ENCODE assay signal across 8 mouse cellular contexts in genomic region chr8:61223729-61224379, GRCm38 (mm10). TPM values are rescaled to one million over a fixed set of nuclear protein-coding genes. Genes with fewer than 3 reads are reported as not detected.
DNase-seq lines count a peak whose midpoint lies in the region; ATAC-seq and TF ChIP-seq lines count a peak whose summit lies in the region.

Gene Sh3rf1 (plus strand): TSS chr8:61223872.

- H3K9ac ChIP-seq in limb, embryonic 13.5 days, result peak within 1 kb of the TSS; percentile 90
- peak within 1 kb of the TSS; percentile 89 for H3K9ac ChIP-seq in midbrain, embryonic 15.5 days

- H3K36me3 ChIP-seq in erythroblast, embryonic 14.5 days (ENCODE audit: control insufficient read depth), result no peaks in the 10 kb centered on the region
- H3K36me3 ChIP-seq in embryonic facial prominence, embryonic 10.5 days (replicated peaks), result peaks cover 13% of the 10 kb centered on the region
- H3K36me3 ChIP-seq in kidney, adult 2 months (ENCODE audit: control insufficient read depth, insufficient read depth, low read length), result 0 out of 2 replicates have a peak, but pooled peaks cover 1% of the 10 kb centered on the region
- H3K36me3 ChIP-seq in limb, embryonic 13.5 days, result peaks cover 3% of the 10 kb centered on the region
- no peaks in the 10 kb centered on the region for H3K36me3 ChIP-seq in midbrain, embryonic 15.5 days (replicated peaks)
- H3K36me3 ChIP-seq in spleen, adult 2 months (ENCODE audit: control insufficient read depth, insufficient read depth, low read length), result no peaks in the 10 kb centered on the region

- H3K27me3 ChIP-seq in erythroblast, embryonic 14.5 days (ENCODE audit: control insufficient read depth), result peaks cover 41% of the 10 kb centered on the region
- H3K27me3 ChIP-seq in embryonic facial prominence, embryonic 10.5 days (replicated peaks; ENCODE audit: low read depth, poor library complexity, severe bottlenecking), result no peaks in the 10 kb centered on the region
- no peaks in the 10 kb centered on the region for H3K27me3 ChIP-seq in kidney, adult 2 months (replicated peaks; ENCODE audit: control insufficient read depth, insufficient read depth, low read length)
- H3K27me3 ChIP-seq in limb, embryonic 13.5 days, result 0 out of 2 replicates have a peak, but pooled peaks cover 3% of the 10 kb centered on the region
- H3K27me3 ChIP-seq in midbrain, embryonic 15.5 days (replicated peaks), result no peaks in the 10 kb centered on the region
- H3K27me3 ChIP-seq in spleen, adult 2 months (ENCODE audit: control insufficient read depth, insufficient read depth, low read length), result no peaks in the 10 kb centered on the region

- H3K27ac ChIP-seq in embryonic facial prominence, embryonic 10.5 days (replicated peaks), result peak within 1 kb of the TSS; percentile 96
- H3K27ac ChIP-seq in kidney, adult 2 months (ENCODE audit: insufficient read depth, low read depth, low read length), result peak within 1 kb of the TSS; percentile 94
- peak within 1 kb of the TSS; percentile 79 for H3K27ac ChIP-seq in limb, embryonic 13.5 days
- H3K27ac ChIP-seq in midbrain, embryonic 15.5 days, result peak within 1 kb of the TSS; percentile 83
- H3K27ac ChIP-seq in spleen, adult 2 months (ENCODE audit: insufficient read depth, low read length), result peak within 1 kb of the TSS; percentile 82

- peak within 1 kb of the TSS; percentile 80 for H3K4me2 ChIP-seq in limb, embryonic 13.5 days (replicated peaks)
- H3K4me2 ChIP-seq in midbrain, embryonic 15.5 days, result peak within 1 kb of the TSS; percentile 73

- H3K4me3 ChIP-seq in erythroblast, embryonic 14.5 days (replicated peaks), result peak within 1 kb of the TSS; percentile 69
- H3K4me3 ChIP-seq in embryonic facial prominence, embryonic 10.5 days, result peak within 1 kb of the TSS; percentile 90
- peak within 1 kb of the TSS; percentile 99 for H3K4me3 ChIP-seq in kidney, adult 2 months (ENCODE audit: insufficient read depth, low read depth, low read length)
- peak within 1 kb of the TSS; percentile 90 for H3K4me3 ChIP-seq in limb, embryonic 13.5 days
- peak within 1 kb of the TSS; percentile 86 for H3K4me3 ChIP-seq in midbrain, embryonic 15.5 days
- peak within 1 kb of the TSS; percentile 92 for H3K4me3 ChIP-seq in spleen, adult 2 months (ENCODE audit: extremely low read depth, insufficient read depth, insufficient read length)

- peak; percentile 88 for DNase-seq in embryonic facial prominence, embryonic 10.5 days (ENCODE audit: low spot score)
- DNase-seq in heart, adult 18-20 months, result peak; percentile 84 to 89
- DNase-seq in kidney, adult 2 months, result peak; percentile 88
- peak; percentile 28 to 71 for DNase-seq in spleen, adult 2 months (ENCODE audit: low read depth in 1 of 2, low spot score in 2 of 2)

- WGBS in embryonic facial prominence, embryonic 10.5 days, result under 1% methylated on average over 84 of the region's 84 CpGs
- WGBS in kidney, adult 2 months, result under 1% methylated on average over 83 of the region's 84 CpGs
- WGBS in limb, embryonic 13.5 days, result 1% methylated on average over 72 of the region's 84 CpGs
- WGBS in midbrain, embryonic 15.5 days, result under 1% methylated on average over 58 of the region's 84 CpGs
- WGBS in spleen, adult 2 months, result under 1% methylated on average over 71 of the region's 84 CpGs

- no peaks in the 10 kb centered on the region for H3K9me3 ChIP-seq in erythroblast, embryonic 14.5 days (ENCODE audit: control insufficient read depth, low read length)
- H3K9me3 ChIP-seq in embryonic facial prominence, embryonic 10.5 days, result no peaks in the 10 kb centered on the region
- H3K9me3 ChIP-seq in limb, embryonic 13.5 days, result no peaks in the 10 kb centered on the region
- no peaks in the 10 kb centered on the region for H3K9me3 ChIP-seq in midbrain, embryonic 15.5 days

- peaks cover 15% of the 10 kb centered on the region for H3K4me1 ChIP-seq in erythroblast, embryonic 14.5 days (ENCODE audit: control insufficient read depth)
- peaks cover 53% of the 10 kb centered on the region for H3K4me1 ChIP-seq in embryonic facial prominence, embryonic 10.5 days
- peaks cover 15% of the 10 kb centered on the region; the same call in 1 of the 2 replicates for H3K4me1 ChIP-seq in kidney, adult 2 months (ENCODE audit: control insufficient read depth, insufficient read depth, low read length)
- peaks cover 32% of the 10 kb centered on the region for H3K4me1 ChIP-seq in limb, embryonic 13.5 days
- peaks cover 33% of the 10 kb centered on the region for H3K4me1 ChIP-seq in midbrain, embryonic 15.5 days
- H3K4me1 ChIP-seq in spleen, adult 2 months (ENCODE audit: control insufficient read depth, insufficient read depth, insufficient read length), result peaks cover 4% of the 10 kb centered on the region; the same call in 1 of the 2 replicates

- TF ChIP-seq CTCF in kidney, adult 2 months (conservative IDR thresholded peaks at IDR 0.05; ENCODE audit: insufficient read depth, insufficient read length, low read depth, low read length), result peak; percentile 14; the same call in 1 of the 2 replicates
- no peak for TF ChIP-seq CTCF in spleen, adult 2 months (IDR thresholded peaks at IDR 0.05; ENCODE audit: extremely low read depth, insufficient read depth, insufficient read length, insufficient replicate concordance)

- no peak for ATAC-seq in erythroblast, adult 5-6 weeks (replicated peaks; ENCODE audit: low FRiP score, poor library complexity, severe bottlenecking)
- peak; percentile 87 for ATAC-seq in limb, embryonic 13.5 days (ENCODE audit: low FRiP score, low read depth)
- ATAC-seq in midbrain, embryonic 15.5 days (replicated peaks), result peak; percentile 90

- TF ChIP-seq POLR2A in kidney, adult 2 months (IDR thresholded peaks at IDR 0.05; ENCODE audit: low read depth, low read length), result no peak
- TF ChIP-seq POLR2A in spleen, adult 2 months (IDR thresholded peaks at IDR 0.05; ENCODE audit: low read depth, low read length), result 0 out of 2 replicates have a peak, but pooled peaks have one; percentile 3

RNA-seq across cellular contexts. Expression of gene Sh3rf1, which starts in this region (rescaled TPM):
- 0.01 and 0.02 TPM in 2 replicates for polyA plus RNA-seq in erythroblast, embryonic 14.5 days (2012)
- 0.19 TPM in 1 of 2 replicates, not detected in the other for total RNA-seq in erythroblast, adult 5-6 weeks (2015; ENCODE audit: low replicate concordance)
- total RNA-seq in erythroblast, adult 5-6 weeks (2017; ENCODE audit: low replicate concordance), result 0.28 and 0.43 TPM in 2 replicates
- polyA plus RNA-seq in embryonic facial prominence, embryonic 10.5 days (2016; fragmentation: Nextera tagmentation; extraction: Ambion mirVana), result 17.0 and 17.4 TPM in 2 replicates
- 1 to 10 TPM; 4.7 to 5.0 TPM for total RNA-seq in heart, adult 18-20 months (2021)
- polyA plus RNA-seq in kidney, adult 2 months (2012; rRNA removed), result 14.4 and 15.3 TPM in 2 replicates
- polyA plus RNA-seq in limb, embryonic 13.5 days (2015; fragmentation: Nextera tagmentation; extraction: Ambion mirVana), result 11.4 and 12.8 TPM in 2 replicates
- 29.9 and 30.7 TPM in 2 replicates for polyA plus RNA-seq in midbrain, embryonic 15.5 days (2015; fragmentation: Nextera tagmentation; extraction: Ambion mirVana)
- 2.5 and 3.6 TPM in 2 replicates for polyA plus RNA-seq in spleen, adult 2 months (2012; rRNA removed)

Comparison
In these comparisons a context has a peak if more than half of its experiments do, and no peak if none do; other contexts are left out.
1. RNA of gene Sh3rf1 (total RNA-seq): 4.7 to 5.0 TPM in heart, adult 18-20 months; 0.19 to 0.43 TPM in erythroblast, adult 5-6 weeks; every median in the first group is over 4 times any median in the second.
2. Peak in every context shown above with its lines, with median percentiles within 50 percentile points of each other: H3K4me3 ChIP-seq, DNase-seq and H3K27ac ChIP-seq.